Mouse (Mus musculus) cerebellum, postnatal 25 days (tissue): Measurements from ENCODE around the gene Fzd2.
"Not testable (repeated sequence)": the region's sequence is repeated elsewhere in the genome, so short reads cannot be mapped to it uniquely, and the experiment has no call there.

Source experiments
- DNase-seq, 2 experiments: peaks; one replicate each; pipeline ENCODE4 v3.0.0; 2021; ENCODE audit warnings: mixed read lengths in 2 of 2

Gene Fzd2

GRCm38 (mm10) chr11:102581281-102582015 lies 22.7 kb upstream of the Fzd2 start:
- DNase-seq, result peak; percentile 38 to 43

- no peak for DNase-seq
Measured at GRCm38 (mm10) chr11:102582016-102582610, 22.1 kb upstream of the Fzd2 start.

- DNase-seq, result no peak
Measured at GRCm38 (mm10) chr11:102582736-102583135, 21.5 kb upstream of the Fzd2 start.

- no peak for DNase-seq
Measured at GRCm38 (mm10) chr11:102586445-102587130, 17.6 kb upstream of the Fzd2 start.

- DNase-seq, result no peak
Measured at GRCm38 (mm10) chr11:102587554-102587953, 16.6 kb upstream of the Fzd2 start.

- no peak for DNase-seq
Measured at GRCm38 (mm10) chr11:102595341-102595820, 8.8 kb upstream of the Fzd2 start.

GRCm38 (mm10) chr11:102599912-102600311 lies 4.3 kb upstream of the Fzd2 start:
- no peak for DNase-seq

GRCm38 (mm10) chr11:102602816-102603495 lies 1.2 kb upstream of the Fzd2 start:
- DNase-seq, result no peak

- peak in 1 of 2 experiments; percentile 28 for DNase-seq
Measured at GRCm38 (mm10) chr11:102603496-102603850, 723 bp upstream of the Fzd2 start.

GRCm38 (mm10) chr11:102604777-102605552 lies 769 bp downstream of the Fzd2 start:
- DNase-seq, result peak; percentile 70 to 73

GRCm38 (mm10) chr11:102605553-102606416 lies 1.6 kb downstream of the Fzd2 start:
- DNase-seq, result peak; percentile 23 to 48

- DNase-seq, result no peak
Measured at GRCm38 (mm10) chr11:102606751-102607171, 2.6 kb downstream of the Fzd2 start.

GRCm38 (mm10) chr11:102607201-102607600 lies 3.0 kb downstream of the Fzd2 start:
- not testable (repeated sequence) for DNase-seq

- no peak for DNase-seq
Measured at GRCm38 (mm10) chr11:102607686-102608548, 3.7 kb downstream of the Fzd2 start.

- DNase-seq, result no peak
Measured at GRCm38 (mm10) chr11:102608691-102609090, 4.5 kb downstream of the Fzd2 start.

- DNase-seq, result no peak
Measured at GRCm38 (mm10) chr11:102609483-102609882, 5.3 kb downstream of the Fzd2 start.

- no peak for DNase-seq
Measured at GRCm38 (mm10) chr11:102610260-102610659, 6.1 kb downstream of the Fzd2 start.

- no peak for DNase-seq
Measured at GRCm38 (mm10) chr11:102610675-102611316, 6.6 kb downstream of the Fzd2 start.

GRCm38 (mm10) chr11:102611317-102611705 lies 7.1 kb downstream of the Fzd2 start:
- DNase-seq, result no peak

GRCm38 (mm10) chr11:102619449-102619848 lies 15.3 kb downstream of the Fzd2 start:
- no peak for DNase-seq
